Mouse (Mus musculus) kidney, adult 2 months (tissue): Measurements from ENCODE around the gene Osmr.

Source experiments
- CTCF ChIP-seq: fragments of 200-500 bp; conservative IDR thresholded peaks from 2 replicates; pipeline ENCODE4 v1.5.1; 2011; ENCODE audit warnings: low read depth, mild to moderate bottlenecking, control low read depth, low read length, moderate library complexity, mixed read lengths; ENCODE audit not compliant: insufficient read depth, insufficient read length
- POLR2A ChIP-seq: fragments of 200-500 bp; IDR thresholded peaks from one replicate; pipeline ENCODE4 v1.6.1; 2011; ENCODE audit warnings: low read depth, low read length, control low read depth

GRCm38 (mm10) chr15:6884260-6884659 lies 9.5 kb upstream of the Osmr start:
- TF ChIP-seq CTCF (no peak), POLR2A (no peak)
